Mouse (Mus musculus): ENCODE measurements around the gene Sept11. TPM values are rescaled to one million over a fixed set of nuclear protein-coding genes. Genes with fewer than 3 reads are reported as not detected.

Gene Sept11
- total RNA-seq, 2 experiments from 2014 or later: 70.7 to 89.0 TPM

Other genes starting within 250 kb of the Sept11 start
- gene Sowahb, start 48.4 kb upstream of the Sept11 start, total RNA-seq (2014; fragmentation: Nextera tagmentation): not detected in 2 replicates
- not detected in 2 replicates for gene Sowahb, start 48.4 kb upstream of the Sept11 start, total RNA-seq (2017)
- gene Ccni, start 113.1 kb downstream of the Sept11 start, total RNA-seq (2014; fragmentation: Nextera tagmentation): 143 and 144 TPM in 2 replicates
- 139 and 145 TPM in 2 replicates for gene Ccni, start 113.1 kb downstream of the Sept11 start, total RNA-seq (2017)
- not detected in 2 replicates for gene 2010109A12Rik, start 113.1 kb downstream of the Sept11 start, total RNA-seq (2014; fragmentation: Nextera tagmentation)
- gene 2010109A12Rik, start 113.1 kb downstream of the Sept11 start, total RNA-seq (2017): 2.3 and 4.7 TPM in 2 replicates
- 14.1 and 16.3 TPM in 2 replicates for gene Ccng2, start 173.8 kb downstream of the Sept11 start, total RNA-seq (2014; fragmentation: Nextera tagmentation)
- 40.9 and 47.0 TPM in 2 replicates for gene Ccng2, start 173.8 kb downstream of the Sept11 start, total RNA-seq (2017)

Measured in granulocyte monocyte progenitor cell, adult 5-6 weeks (primary cell).